Mouse (Mus musculus) heart, embryonic 10.5 days (tissue): ENCODE results near the gene Itgb3. TPM values are rescaled to one million over a fixed set of nuclear protein-coding genes. Genes with fewer than 3 reads are reported as not detected.

Experiments
- DNase-seq: peaks from one replicate; pipeline ENCODE4 v3.0.0-alpha.2; 2017; ENCODE audit warnings: low spot score
- H3K27ac ChIP-seq: fragments of 300-500 bp; sonication (generic); 2 replicates; pipeline ENCODE4 v1.5.1; 2016; ENCODE audit warnings: mild to moderate bottlenecking
- H3K27me3 ChIP-seq: fragments of 300-500 bp; sonication (generic); 2 replicates; pipeline ENCODE4 v1.6.1; 2016; ENCODE audit warnings: mild to moderate bottlenecking; ENCODE audit not compliant: poor library complexity, insufficient read depth, severe bottlenecking
- H3K36me3 ChIP-seq: fragments of 300-500 bp; sonication (generic); 2 replicates; pipeline ENCODE4 v1.6.1; 2016; ENCODE audit warnings: mild to moderate bottlenecking, moderate library complexity
- H3K4me1 ChIP-seq: fragments of 300-500 bp; sonication (generic); 2 replicates; pipeline ENCODE4 v1.6.1; 2016; ENCODE audit warnings: mild to moderate bottlenecking
- H3K4me3 ChIP-seq: fragments of 300-500 bp; sonication (generic); 2 replicates; pipeline ENCODE4 v1.5.1; 2016; ENCODE audit warnings: mild to moderate bottlenecking, moderate library complexity
- H3K9me3 ChIP-seq: fragments of 300-500 bp; sonication (generic); 2 replicates; pipeline ENCODE4 v1.6.1; 2016; ENCODE audit warnings: mild to moderate bottlenecking, moderate library complexity
- WGBS: fragments of 180-500 bp; shearing (Covaris S2); methylation state at CpG from one replicate; pipeline ENCODE4 v1.1.7; 2016; 5-methylcytosine and 5-hydroxymethylcytosine counted together
- polyA plus RNA-seq: library from polyadenylated mRNA; unstranded; fragments of >200 nt; fragmentation: Nextera tagmentation; extraction: Ambion mirVana; gene quantifications from 2 replicates; pipeline ENCODE4 v1.2.1, GENCODE M21; 2016

The Itgb3 gene
- polyA plus RNA-seq, 1 experiment from 2014 or later = 9.1 TPM

DNA sequence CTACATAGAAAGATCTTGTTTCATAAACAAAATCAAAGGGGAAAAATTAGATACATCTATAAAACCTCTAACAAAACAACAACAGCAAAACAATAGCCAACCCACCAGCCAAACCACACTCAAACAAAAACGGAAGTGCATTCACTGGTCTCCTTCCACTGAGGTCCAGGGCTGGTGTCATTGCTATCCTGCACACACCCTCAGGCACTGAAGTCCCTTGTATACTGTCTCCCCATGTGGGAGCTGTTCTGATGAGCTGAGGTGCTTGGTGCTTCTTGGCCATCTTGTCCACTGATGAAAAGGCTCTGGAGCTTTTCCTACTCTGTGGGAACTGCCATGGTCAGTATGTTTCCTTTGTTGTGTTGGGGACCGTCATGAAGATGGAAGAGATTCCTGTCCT, 19.3 kb upstream of the Itgb3 start:
- 59% methylated on average over 2 of the region's 2 CpGs for WGBS
- no peak overlapping the region for H3K27ac ChIP-seq
- no peaks in the 10 kb centered on the region for H3K27me3 ChIP-seq
- H3K36me3 ChIP-seq = peaks cover 47% of the 10 kb centered on the region
- peaks cover 7% of the 10 kb centered on the region; the same call in 1 of the 2 replicates for H3K4me1 ChIP-seq
- no peaks in the 10 kb centered on the region for H3K9me3 ChIP-seq
- no peak for DNase-seq
- H3K4me3 ChIP-seq = no peak overlapping the region

DNA sequence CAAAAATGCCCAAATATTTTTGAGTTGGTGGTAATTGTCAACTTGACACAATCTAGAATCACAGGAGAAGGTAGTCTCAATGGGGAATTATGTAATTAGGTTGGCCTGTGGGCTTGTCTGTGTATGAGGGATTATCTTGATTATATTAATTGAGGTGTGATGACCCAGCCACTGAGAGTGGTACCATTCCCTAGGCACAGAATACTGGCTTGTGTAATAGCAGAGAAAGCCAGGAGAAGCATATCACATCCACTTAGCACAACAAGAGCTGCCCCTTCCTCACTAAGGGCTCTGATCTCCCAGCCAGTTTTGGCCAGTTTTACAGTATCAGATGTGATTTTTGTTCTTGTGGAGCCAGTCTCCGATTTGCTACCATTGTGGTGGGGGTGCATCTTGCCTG, 18.2 kb upstream of the Itgb3 start:
- Histone ChIP-seq H3K27me3 (no peaks in the 10 kb centered on the region), H3K4me3 (no peak overlapping the region), H3K27ac (no peak overlapping the region), H3K4me1 (peaks cover 3% of the 10 kb centered on the region; the same call in 1 of the 2 replicates), H3K9me3 (no peaks in the 10 kb centered on the region), H3K36me3 (peaks cover 36% of the 10 kb centered on the region)
- DNase-seq = no peak
- 67% methylated on average over 1 of the region's 1 CpGs for WGBS

DNA sequence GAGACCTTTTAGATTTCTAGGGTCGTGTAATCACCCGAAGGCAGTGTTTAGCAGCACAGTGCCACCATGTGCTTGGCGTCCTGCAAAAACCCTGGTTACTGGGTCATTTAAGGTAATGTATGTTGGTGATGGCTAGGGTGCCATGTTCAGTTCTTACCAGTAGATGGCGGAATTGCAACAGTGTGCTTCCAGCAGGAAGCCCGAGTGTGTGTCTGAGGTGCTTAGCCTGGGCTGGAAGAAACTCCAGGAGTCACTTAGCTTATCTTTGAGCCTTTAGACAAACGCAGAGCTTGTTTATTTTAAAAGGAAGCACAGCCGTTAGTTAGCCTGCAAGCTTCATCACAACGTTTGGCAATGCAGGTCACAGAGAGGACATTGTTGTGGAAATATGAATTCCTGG, 17.7 kb upstream of the Itgb3 start:
- no peak overlapping the region for H3K4me3 ChIP-seq
- 0% methylated on average over 8 of the region's 8 CpGs for WGBS

DNA sequence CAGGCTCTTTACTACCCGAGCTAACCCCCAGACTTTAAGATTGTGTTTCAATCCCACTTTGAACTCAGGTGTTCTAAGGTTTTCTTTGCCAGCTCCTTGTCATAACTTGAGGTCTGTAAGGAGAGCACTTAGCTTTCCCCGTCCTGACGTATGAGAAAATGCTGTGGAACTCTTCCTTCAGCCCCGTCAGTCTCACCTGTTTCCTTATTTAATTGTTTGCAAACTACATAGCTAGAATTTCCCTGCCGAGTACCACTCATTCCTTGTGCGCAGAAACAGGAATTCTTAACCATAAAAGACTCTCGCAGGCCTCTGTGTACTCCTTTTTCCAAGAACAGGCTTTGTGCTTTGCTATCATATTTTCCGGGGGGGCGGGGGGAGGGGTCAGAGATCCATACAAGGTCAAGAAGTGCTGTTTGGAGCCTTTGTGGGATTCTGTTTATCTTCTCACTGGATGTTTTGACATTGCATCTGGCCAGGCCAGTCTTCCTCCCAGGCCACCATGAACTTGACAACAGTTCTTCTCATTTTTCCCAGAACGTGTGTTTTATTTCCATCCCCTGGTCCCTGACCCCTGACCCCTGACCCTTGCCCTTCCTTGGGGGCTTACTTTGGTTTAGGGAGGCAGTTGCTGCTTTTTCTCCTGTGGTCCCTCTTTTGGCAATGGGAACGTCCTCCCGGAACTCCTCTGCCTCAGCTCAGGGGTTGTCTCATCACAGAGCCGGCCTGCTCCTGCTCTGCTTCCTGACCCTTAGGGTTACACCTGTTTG, 15.5 kb upstream of the Itgb3 start:
- Histone ChIP-seq H3K9me3 (no peaks in the 10 kb centered on the region), H3K27me3 (no peaks in the 10 kb centered on the region), H3K27ac (no peak overlapping the region), H3K36me3 (peaks cover 9% of the 10 kb centered on the region), H3K4me3 (no peak overlapping the region), H3K4me1 (peaks cover 9% of the 10 kb centered on the region)
- WGBS = 68% methylated on average over 13 of the region's 13 CpGs
- no peak for DNase-seq

More for the DNA sequence above, 17.7 kb upstream of the Itgb3 start:
- Histone ChIP-seq H3K27me3 (no peaks in the 10 kb centered on the region), H3K9me3 (no peaks in the 10 kb centered on the region), H3K27ac (no peak overlapping the region), H3K36me3 (peaks cover 30% of the 10 kb centered on the region), H3K4me1 (no peaks in the 10 kb centered on the region; the same call in 1 of the 2 replicates)
- DNase-seq = peak; percentile 92

DNA sequence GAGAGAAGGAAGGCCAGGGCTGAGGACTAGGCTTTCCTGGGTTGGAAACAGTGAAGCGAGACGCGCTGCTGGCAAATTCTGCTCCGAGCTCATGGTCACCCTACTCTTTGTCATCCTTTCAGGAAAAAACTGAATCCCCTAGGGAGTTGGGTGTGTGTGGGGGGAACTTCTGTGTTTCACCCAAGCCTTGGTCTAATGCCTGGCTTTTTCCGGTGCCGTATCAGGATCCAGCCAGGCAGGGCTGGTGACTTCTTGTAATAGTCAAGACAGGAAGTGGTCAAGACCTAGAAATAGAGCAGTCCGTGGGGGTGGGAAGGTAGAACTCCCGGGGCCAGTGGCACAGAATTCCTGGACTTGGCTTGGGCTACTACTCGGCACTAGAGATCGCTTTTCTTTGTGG, 11.4 kb upstream of the Itgb3 start:
- Histone ChIP-seq H3K4me3 (no peak overlapping the region), H3K4me1 (peaks cover 9% of the 10 kb centered on the region), H3K27ac (peak overlapping the region; percentile 47), H3K9me3 (no peaks in the 10 kb centered on the region), H3K27me3 (0 out of 2 replicates have a peak, but pooled peaks cover 6% of the 10 kb centered on the region), H3K36me3 (no peaks in the 10 kb centered on the region)
- DNase-seq = no peak
- WGBS = 59% methylated on average over 10 of the region's 10 CpGs

DNA sequence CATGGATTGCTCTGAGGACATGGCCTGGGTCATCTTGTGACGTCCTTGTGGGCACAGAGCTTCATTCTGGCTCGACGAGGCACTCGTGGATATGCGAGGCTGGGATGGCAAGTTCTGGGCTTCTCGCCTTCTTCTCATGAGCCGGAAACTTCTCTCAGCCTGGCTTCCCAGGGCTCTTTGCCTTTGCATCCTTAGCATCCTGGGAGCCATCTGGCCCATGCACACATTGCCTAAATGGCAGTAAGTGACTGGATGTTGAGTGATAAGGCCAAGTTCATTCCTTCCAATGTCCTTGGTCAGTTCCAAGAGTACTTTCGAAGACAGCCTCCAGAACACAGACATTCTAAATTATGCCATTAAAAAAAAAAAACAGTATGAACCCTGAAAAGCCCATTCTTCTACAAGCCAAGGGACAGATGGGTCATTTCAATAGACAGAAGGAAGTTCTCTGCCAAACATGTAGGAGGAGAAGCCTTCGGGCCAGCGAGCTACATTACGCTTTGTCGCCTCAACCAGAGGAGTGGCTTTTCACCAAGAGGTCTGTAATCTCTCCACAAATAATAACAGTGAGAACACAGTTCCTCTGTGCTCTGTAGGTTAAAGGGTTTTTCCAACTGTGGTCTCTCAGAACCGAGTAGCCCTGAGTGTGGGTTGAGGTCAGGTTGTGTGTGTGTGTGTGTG, 8.4 kb upstream of the Itgb3 start:
- no peak overlapping the region for H3K27ac ChIP-seq

DNA sequence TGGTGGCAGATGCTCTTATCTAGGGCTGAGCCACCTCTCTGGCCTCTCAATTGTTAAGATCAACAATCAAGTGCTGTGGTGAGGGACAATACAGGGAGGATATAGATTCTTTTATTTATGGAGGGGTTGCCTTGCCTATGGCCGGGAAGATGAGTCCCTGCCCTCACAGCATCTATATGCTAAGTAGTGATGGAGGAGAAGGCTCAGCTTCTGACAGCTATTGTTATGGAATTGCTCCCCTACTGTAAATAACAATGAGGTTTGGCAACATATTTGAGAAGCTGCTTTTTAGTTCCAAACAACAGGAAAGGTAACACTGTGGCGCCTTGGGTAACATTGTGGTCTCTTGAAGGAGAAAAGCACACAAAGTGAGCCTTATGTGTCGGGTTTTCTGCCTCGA, 7.1 kb upstream of the Itgb3 start:
- Histone ChIP-seq H3K4me1 (peaks cover 9% of the 10 kb centered on the region), H3K27me3 (peaks cover 6% of the 10 kb centered on the region; the same call in 1 of the 2 replicates), H3K36me3 (no peaks in the 10 kb centered on the region), H3K27ac (no peak overlapping the region), H3K9me3 (no peaks in the 10 kb centered on the region), H3K4me3 (no peak overlapping the region)
- DNase-seq = no peak
- WGBS = 49% methylated on average over 4 of the region's 4 CpGs

More for the DNA sequence above, 8.4 kb upstream of the Itgb3 start:
- no peaks in the 10 kb centered on the region for H3K9me3 ChIP-seq
- H3K36me3 ChIP-seq = no peaks in the 10 kb centered on the region
- no peak overlapping the region for H3K4me3 ChIP-seq
- H3K4me1 ChIP-seq = peaks cover 9% of the 10 kb centered on the region
- no peak for DNase-seq
- 79% methylated on average over 13 of the region's 13 CpGs for WGBS
- H3K27me3 ChIP-seq = 0 out of 2 replicates have a peak, but pooled peaks cover 6% of the 10 kb centered on the region

DNA sequence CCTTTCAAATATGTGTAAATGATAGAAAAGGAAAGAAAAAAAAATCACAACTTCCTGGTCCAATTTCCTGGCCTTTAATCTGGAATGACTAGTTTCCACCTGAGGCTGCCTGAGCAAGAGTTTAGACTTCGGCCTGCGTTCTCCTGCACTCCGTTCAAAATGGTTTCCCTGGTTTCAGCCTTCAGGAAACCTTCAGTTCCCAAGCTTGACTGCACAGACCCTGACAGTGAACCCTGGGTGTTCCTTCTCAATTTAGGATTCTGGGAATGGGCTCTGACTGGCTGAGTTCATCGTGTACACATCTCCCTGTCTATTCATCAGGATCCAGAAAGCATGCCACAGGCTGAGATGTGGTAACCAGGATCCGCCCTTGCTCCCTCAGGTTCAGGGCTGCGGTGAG, 3.6 kb upstream of the Itgb3 start:
- H3K9me3 ChIP-seq = no peaks in the 10 kb centered on the region
- peaks cover 9% of the 10 kb centered on the region; the same call in 1 of the 2 replicates for H3K27me3 ChIP-seq
- H3K27ac ChIP-seq = no peak overlapping the region
- no peak for DNase-seq
- H3K4me3 ChIP-seq = no peak overlapping the region
- peaks cover 13% of the 10 kb centered on the region for H3K4me1 ChIP-seq
- no peaks in the 10 kb centered on the region for H3K36me3 ChIP-seq
- WGBS = 58% methylated on average over 6 of the region's 6 CpGs

DNA sequence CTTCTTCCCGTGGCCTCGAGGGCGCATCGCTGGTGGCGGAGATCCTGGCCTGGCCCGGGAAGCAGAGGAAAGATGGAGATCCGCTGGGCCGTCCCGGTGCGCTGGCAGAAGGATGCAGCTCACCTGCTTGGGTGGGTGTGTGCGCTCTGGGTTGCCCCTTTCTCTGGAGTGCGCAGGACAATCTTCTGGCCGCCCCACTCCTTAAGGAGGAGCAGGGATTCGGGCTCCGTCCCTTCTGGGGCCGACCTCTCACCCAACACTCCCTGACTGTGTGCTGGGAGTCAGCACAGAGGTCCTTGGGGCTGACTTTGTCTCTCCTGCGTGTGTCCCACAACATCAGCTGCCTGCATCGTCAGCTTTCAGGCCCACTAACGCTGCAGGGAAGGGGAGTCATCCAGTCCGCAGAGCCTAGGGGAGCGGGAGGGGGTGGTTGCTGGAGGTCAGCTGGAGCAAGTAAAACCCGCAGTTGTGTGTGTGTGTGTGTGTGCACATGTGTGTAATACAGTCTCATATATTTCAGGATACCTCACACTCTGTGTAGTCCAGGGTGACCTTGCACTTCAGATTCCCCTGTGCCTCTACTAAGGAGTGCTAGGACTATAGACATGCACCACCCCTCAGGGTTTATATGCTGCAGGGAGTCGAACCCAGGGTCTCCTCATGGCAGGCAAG, 585 bp downstream of the Itgb3 start:
- Histone ChIP-seq H3K27me3 (peaks cover 10% of the 10 kb centered on the region), H3K4me3 (peak overlapping the region; percentile 67), H3K4me1 (peaks cover 19% of the 10 kb centered on the region), H3K36me3 (no peaks in the 10 kb centered on the region), H3K9me3 (no peaks in the 10 kb centered on the region), H3K27ac (peak overlapping the region; percentile 85)
- no peak for DNase-seq
- WGBS = 2% methylated on average over 23 of the region's 23 CpGs

DNA sequence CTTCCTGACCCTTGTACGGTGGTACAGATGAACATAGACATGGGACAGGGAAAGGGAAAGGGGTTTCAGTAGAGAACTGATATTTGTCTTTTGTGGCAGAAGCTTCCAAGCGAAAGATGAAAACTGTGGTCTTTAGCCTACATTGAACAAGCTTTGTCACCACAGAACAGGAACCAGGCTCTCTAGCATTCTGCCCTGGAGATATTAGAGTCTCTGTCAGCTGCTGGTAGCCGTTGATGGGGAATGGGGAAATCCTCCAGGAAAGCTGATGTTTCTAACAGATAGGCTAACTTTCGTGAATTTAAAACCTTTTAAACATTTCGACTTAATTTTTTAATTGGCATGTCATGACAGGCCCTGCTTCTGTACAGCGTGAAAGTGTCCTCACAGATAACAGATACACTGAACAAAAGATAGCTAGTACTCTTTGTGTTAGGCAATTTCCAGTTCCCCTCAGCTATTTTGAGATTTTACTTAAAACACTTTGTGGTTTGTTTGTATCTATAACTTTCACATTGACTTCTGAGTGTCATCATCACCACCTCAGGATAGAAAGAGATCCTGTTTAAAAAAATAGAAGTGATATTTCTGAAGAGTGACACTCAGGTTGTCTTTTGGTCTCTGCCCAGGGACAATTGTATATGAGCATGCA, 1.4 kb downstream of the Itgb3 start:
- H3K4me1 ChIP-seq = peaks cover 22% of the 10 kb centered on the region
- 49% methylated on average over 6 of the region's 6 CpGs for WGBS
- no peaks in the 10 kb centered on the region for H3K36me3 ChIP-seq
- no peak overlapping the region for H3K27ac ChIP-seq
- peaks cover 10% of the 10 kb centered on the region for H3K27me3 ChIP-seq
- H3K4me3 ChIP-seq = no peak overlapping the region
- H3K9me3 ChIP-seq = no peaks in the 10 kb centered on the region
- no peak for DNase-seq

DNA sequence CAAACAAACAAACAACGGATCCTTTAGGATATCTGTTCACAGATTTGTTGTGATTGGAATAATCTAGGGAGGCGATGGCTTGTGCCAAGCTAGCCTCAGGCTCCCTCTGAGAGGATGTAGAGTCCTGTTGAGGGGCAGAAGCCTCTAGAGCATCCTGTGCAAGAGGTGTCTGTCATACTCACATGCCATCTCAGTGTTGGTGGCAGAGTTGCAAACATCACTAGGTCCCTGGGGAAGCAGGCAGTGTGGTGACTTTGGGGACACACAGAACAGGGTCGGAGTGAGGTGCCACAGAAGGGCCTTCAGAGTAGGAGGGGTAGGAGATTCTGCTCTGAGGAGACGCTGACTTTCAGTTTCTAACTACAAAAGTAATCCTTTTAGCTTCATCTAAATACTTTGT, 1.9 kb downstream of the Itgb3 start:
- Histone ChIP-seq H3K4me3 (no peak overlapping the region), H3K4me1 (peaks cover 22% of the 10 kb centered on the region)

DNA sequence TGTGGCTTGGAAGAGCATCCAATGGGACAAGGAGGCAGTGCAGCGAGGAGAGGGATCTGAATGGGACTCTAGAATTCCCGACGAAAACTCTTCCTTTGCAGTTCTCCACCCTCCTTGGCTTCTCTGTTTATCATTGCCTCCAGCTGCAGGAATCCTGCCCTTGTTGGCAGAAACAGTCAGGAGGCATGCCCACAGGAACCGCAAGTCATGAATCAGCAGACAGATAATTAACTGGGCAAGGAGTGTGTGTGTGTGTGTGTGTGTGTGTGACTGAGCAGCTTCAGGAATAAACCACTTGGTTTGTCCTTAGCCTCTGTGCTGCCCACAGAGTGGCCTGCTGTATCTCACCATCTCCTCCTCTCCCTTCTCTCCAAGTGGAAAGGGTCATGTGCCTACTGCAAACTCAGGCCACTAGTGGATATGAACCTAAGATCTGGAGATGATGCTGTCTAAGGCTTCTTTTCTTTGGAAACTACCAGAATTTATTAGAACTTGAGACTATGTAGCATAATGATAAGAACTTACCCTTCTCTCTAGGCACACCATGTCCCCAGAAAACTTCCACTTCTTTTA, 3.9 kb downstream of the Itgb3 start:
- WGBS = 39% methylated on average over 4 of the region's 4 CpGs
- Histone ChIP-seq H3K9me3 (no peaks in the 10 kb centered on the region), H3K27ac (no peak overlapping the region), H3K4me3 (no peak overlapping the region), H3K27me3 (peaks cover 7% of the 10 kb centered on the region), H3K4me1 (peaks cover 37% of the 10 kb centered on the region), H3K36me3 (no peaks in the 10 kb centered on the region)
- DNase-seq = no peak

More for the DNA sequence above, 1.9 kb downstream of the Itgb3 start:
- H3K27ac ChIP-seq = no peak overlapping the region
- H3K27me3 ChIP-seq = peaks cover 10% of the 10 kb centered on the region
- no peaks in the 10 kb centered on the region for H3K9me3 ChIP-seq
- no peak for DNase-seq
- no peaks in the 10 kb centered on the region for H3K36me3 ChIP-seq
- 60% methylated on average over 4 of the region's 4 CpGs for WGBS
